Mouse (Mus musculus): ENCODE data around the gene Olfr394.
"Not testable (repeated sequence)": the region's sequence is repeated elsewhere in the genome, so short reads cannot be mapped to it uniquely, and the experiment has no call there.

Gene Olfr394

GRCm38 (mm10) chr11:73890671-73891070 is at the start of gene Olfr394:
Gene Olfr394 (minus strand): TSS chr11:73890771.
- no peak for DNase-seq (ENCODE audit: low spot score)

- no peak for DNase-seq (ENCODE audit: low spot score)
Observed at GRCm38 (mm10) chr11:73936377-73936776, 45.8 kb upstream of the Olfr394 start, which contains the start of gene Olfr23. Gene Olfr23 (plus strand): TSS chr11:73936677.

- not testable (repeated sequence) for DNase-seq (ENCODE audit: low spot score)
Observed at GRCm38 (mm10) chr11:73909199-73909598, 18.6 kb upstream of the Olfr394 start, which contains the start of gene Olfr395. Gene Olfr395 (minus strand): TSS chr11:73909299.

- DNase-seq (ENCODE audit: low spot score): no peak
Observed at GRCm38 (mm10) chr11:73851354-73851753, 39.2 kb downstream of the Olfr394 start, which contains the start of gene Olfr393. Gene Olfr393 (minus strand): TSS chr11:73851454.
